Mouse (Mus musculus) kidney, adult 2 months (tissue): Measurements from ENCODE around the gene Ypel3. TPM values are rescaled to one million over a fixed set of nuclear protein-coding genes. Genes with fewer than 3 reads are reported as not detected.

Source experiments
- DNase-seq: peaks from one replicate; pipeline ENCODE4 v3.0.0; 2021
- H3K27ac ChIP-seq: fragments of 200-500 bp; 2 replicates; pipeline ENCODE4 v1.5.1; 2012; ENCODE audit warnings: low read depth, low read length, control low read depth, inconsistent platforms; ENCODE audit not compliant: insufficient read depth
- H3K27me3 ChIP-seq: fragments of 200-500 bp; replicated peaks from 2 replicates; pipeline ENCODE4 v1.6.1; 2012; ENCODE audit warnings: mild to moderate bottlenecking, moderate library complexity, low read length, inconsistent platforms; ENCODE audit not compliant: control insufficient read depth, insufficient read depth
- H3K36me3 ChIP-seq: fragments of 200-500 bp; 2 replicates; pipeline ENCODE4 v1.6.1; 2012; ENCODE audit warnings: mild to moderate bottlenecking, moderate library complexity, low read length, inconsistent platforms; ENCODE audit not compliant: control insufficient read depth, insufficient read depth
- H3K4me1 ChIP-seq: fragments of 200-500 bp; 2 replicates; pipeline ENCODE4 v1.6.1; 2011; ENCODE audit warnings: low read length; ENCODE audit not compliant: control insufficient read depth, insufficient read depth
- H3K4me3 ChIP-seq: fragments of 200-500 bp; 2 replicates; pipeline ENCODE4 v1.5.1; 2011; ENCODE audit warnings: mild to moderate bottlenecking, low read depth, low read length, control low read depth; ENCODE audit not compliant: insufficient read depth
- CTCF ChIP-seq: fragments of 200-500 bp; conservative IDR thresholded peaks from 2 replicates; pipeline ENCODE4 v1.5.1; 2011; ENCODE audit warnings: low read depth, mild to moderate bottlenecking, control low read depth, low read length, moderate library complexity, mixed read lengths; ENCODE audit not compliant: insufficient read depth, insufficient read length
- POLR2A ChIP-seq: fragments of 200-500 bp; IDR thresholded peaks from one replicate; pipeline ENCODE4 v1.6.1; 2011; ENCODE audit warnings: low read depth, low read length, control low read depth
- WGBS: fragments of 180-500 bp; shearing (Covaris S2); methylation state at CpG from one replicate; pipeline ENCODE4 v1.1.7; 2018; 5-methylcytosine and 5-hydroxymethylcytosine counted together
- polyA plus RNA-seq: library from polyadenylated mRNA; depleted of rRNA; stranded (reverse); fragments of >200 nt; gene quantifications from 2 replicates; pipeline ENCODE4 v1.2.3, GENCODE M21; 2012

Ypel3 gene
- polyA plus RNA-seq, 1 experiment: 290 TPM

- no peak for TF ChIP-seq CTCF
- TF ChIP-seq POLR2A: no peak
- 68% methylated on average over 16 of the region's 16 CpGs for WGBS
Observed at GRCm38 (mm10) chr7:126766201-126766600, 10.6 kb upstream of the Ypel3 start, which contains the start of gene Gdpd3. Gene Gdpd3 (plus strand): TSS chr7:126766334.

GRCm38 (mm10) chr7:126767001-126767400 is 9.8 kb upstream of the Ypel3 start:
- H3K27ac ChIP-seq: no peak overlapping the region
- no peaks in the 10 kb centered on the region; the same call in 1 of the 2 replicates for H3K4me1 ChIP-seq
- TF ChIP-seq CTCF (no peak), POLR2A (no peak)
- peak; percentile 57 for DNase-seq
- no peaks in the 10 kb centered on the region; the same call in 1 of the 2 replicates for H3K36me3 ChIP-seq
- no peak overlapping the region for H3K4me3 ChIP-seq
- no peaks in the 10 kb centered on the region for H3K27me3 ChIP-seq
- whole genome bisulfite sequencing: 64% methylated on average over 8 of the region's 8 CpGs

More at GRCm38 (mm10) chr7:126766201-126766600, 10.6 kb upstream of the Ypel3 start, which contains the start of gene Gdpd3:
- Histone ChIP-seq H3K4me1 (no peaks in the 10 kb centered on the region; the same call in 1 of the 2 replicates), H3K27me3 (no peaks in the 10 kb centered on the region), H3K4me3 (peak within 1 kb of the TSS; percentile 10; the same call in 1 of the 2 replicates), H3K36me3 (no peaks in the 10 kb centered on the region; the same call in 1 of the 2 replicates), H3K27ac (no peak within 1 kb of the TSS)
- peak; percentile 69 for DNase-seq

DNA sequence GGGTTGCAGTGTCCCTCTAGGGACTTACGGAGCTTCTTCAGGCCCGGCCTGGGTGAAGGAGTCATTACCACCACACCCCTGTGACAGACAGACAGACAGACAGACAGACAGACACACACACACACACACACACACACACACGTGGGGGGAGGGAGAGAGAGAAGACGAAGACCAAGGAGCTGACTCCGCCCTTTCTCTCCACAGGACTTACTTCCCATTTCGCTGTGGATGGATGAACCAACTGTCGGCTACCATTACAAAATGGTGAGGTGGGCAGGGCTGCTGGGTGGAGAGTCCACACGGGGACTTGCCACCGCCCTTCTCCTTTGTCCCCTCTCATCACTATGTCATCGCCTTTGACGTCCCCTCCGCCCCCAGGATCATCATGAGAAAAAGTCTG is 6.0 kb upstream of the Ypel3 start:
- Histone ChIP-seq H3K27ac (no peak overlapping the region), H3K4me1 (peaks cover 4% of the 10 kb centered on the region; the same call in 1 of the 2 replicates), H3K27me3 (no peaks in the 10 kb centered on the region), H3K36me3 (no peaks in the 10 kb centered on the region), H3K4me3 (no peak overlapping the region)
- no peak for DNase-seq
- TF ChIP-seq POLR2A (no peak), CTCF (no peak)
- WGBS: 85% methylated on average over 12 of the region's 12 CpGs

GRCm38 (mm10) chr7:126773351-126773750 is 3.4 kb upstream of the Ypel3 start:
- no peak overlapping the region for H3K27ac ChIP-seq

DNA sequence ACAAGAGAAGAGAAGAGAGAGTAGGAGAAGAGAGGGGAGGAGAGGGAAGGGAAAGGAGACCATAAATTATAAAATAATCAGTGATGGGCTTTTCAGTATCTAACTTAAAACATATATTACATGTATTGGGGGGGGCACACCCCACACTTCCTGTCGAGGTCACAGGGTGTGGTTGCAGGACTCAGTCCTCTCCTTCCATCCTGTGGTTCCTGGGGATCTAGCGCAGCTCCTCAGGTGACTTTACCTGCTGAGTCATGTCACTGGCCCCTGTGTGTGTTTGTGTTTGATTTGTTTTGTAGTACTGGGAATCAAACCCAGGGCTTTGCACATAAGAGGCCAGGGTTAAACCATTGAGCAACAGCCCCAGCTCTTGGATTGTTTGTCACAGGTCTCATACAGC is 2.3 kb upstream of the Ypel3 start:
- no peak for TF ChIP-seq POLR2A
- TF ChIP-seq CTCF: no peak
- Histone ChIP-seq H3K27me3 (no peaks in the 10 kb centered on the region), H3K4me1 (peaks cover 17% of the 10 kb centered on the region; the same call in 1 of the 2 replicates), H3K4me3 (no peak overlapping the region), H3K36me3 (no peaks in the 10 kb centered on the region; the same call in 1 of the 2 replicates), H3K27ac (0 out of 2 replicates have a peak overlapping the region, but pooled peaks have one; percentile 2)
- DNase-seq: no peak
- 59% methylated on average over 2 of the region's 2 CpGs for whole genome bisulfite sequencing

More at GRCm38 (mm10) chr7:126773351-126773750, 3.4 kb upstream of the Ypel3 start:
- Histone ChIP-seq H3K27me3 (no peaks in the 10 kb centered on the region), H3K4me3 (no peak overlapping the region), H3K4me1 (peaks cover 17% of the 10 kb centered on the region; the same call in 1 of the 2 replicates), H3K36me3 (no peaks in the 10 kb centered on the region; the same call in 1 of the 2 replicates)
- no peak for DNase-seq
- TF ChIP-seq CTCF (no peak), POLR2A (no peak)
- WGBS: 79% methylated on average over 2 of the region's 2 CpGs

DNA sequence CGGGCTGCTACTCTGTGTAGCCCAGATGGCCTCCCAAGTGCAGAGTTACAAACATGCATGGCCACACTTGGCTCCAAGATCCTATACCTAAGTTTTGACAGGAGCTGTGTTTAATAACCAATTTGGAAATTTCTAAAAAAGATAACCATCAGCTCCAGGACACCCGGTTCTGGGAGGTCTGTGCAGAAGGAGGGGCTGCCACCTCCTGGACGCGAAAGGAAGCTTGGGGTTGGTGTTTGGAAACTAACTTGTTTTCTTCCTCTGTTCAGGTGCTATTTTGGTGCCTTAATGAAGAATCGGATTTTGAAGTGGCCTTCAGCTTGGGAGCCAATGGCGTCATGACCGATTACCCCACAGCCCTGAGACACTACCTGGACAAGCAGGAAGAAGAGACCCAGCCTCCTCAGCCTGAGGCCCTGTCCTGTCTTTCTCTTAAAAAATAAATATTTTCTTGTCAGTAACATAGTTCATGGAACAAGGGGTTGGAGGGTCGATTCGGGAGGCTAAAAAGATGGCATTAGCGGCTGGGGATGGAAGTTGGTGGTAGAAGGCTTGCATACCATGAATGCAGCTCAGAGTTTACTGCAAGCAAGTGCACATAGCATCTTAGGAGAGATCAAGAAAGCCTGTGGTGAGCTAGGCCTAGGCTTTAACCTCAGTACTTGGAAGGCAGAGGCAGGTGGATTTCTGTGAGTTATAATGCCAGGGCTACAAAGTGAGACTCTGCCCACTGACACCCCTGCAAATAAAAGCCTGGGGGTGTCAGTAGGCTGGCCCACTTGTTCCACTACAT is 1.4 kb upstream of the Ypel3 start:
- Histone ChIP-seq H3K27ac (peak overlapping the region; percentile 26; the same call in 1 of the 2 replicates), H3K27me3 (no peaks in the 10 kb centered on the region), H3K4me1 (peaks cover 21% of the 10 kb centered on the region; the same call in 1 of the 2 replicates), H3K4me3 (no peak overlapping the region), H3K36me3 (no peaks in the 10 kb centered on the region; the same call in 1 of the 2 replicates)
- WGBS: 69% methylated on average over 10 of the region's 10 CpGs
- no peak for DNase-seq
- TF ChIP-seq CTCF: peak; percentile 43; the same call in 1 of the 2 replicates
- TF ChIP-seq POLR2A: no peak

DNA sequence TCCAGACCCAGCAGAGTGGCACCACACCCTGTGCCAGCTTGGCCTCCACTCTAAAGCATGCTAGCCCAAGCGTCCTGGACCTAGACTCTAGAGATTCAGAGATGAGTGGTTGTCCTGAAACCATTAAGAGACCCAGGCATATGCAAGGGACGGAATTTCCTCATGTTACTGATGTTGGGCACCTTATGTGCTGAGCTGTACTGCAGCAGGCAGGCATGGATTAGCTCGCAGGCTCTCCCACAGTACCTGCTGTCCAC is 849 bp upstream of the Ypel3 start:
- DNase-seq: no peak
- H3K27me3 ChIP-seq: no peaks in the 10 kb centered on the region
- H3K4me3 ChIP-seq: no peak overlapping the region
- WGBS: 51% methylated on average over 3 of the region's 3 CpGs
- peak overlapping the region; percentile 95; the same call in 1 of the 2 replicates for H3K27ac ChIP-seq
- no peak for TF ChIP-seq CTCF
- H3K36me3 ChIP-seq: no peaks in the 10 kb centered on the region; the same call in 1 of the 2 replicates
- H3K4me1 ChIP-seq: peaks cover 22% of the 10 kb centered on the region; the same call in 1 of the 2 replicates
